Mouse (Mus musculus) heart, embryonic 15.5 days (tissue): ENCODE results near the gene Bag3. TPM values are rescaled to one million over a fixed set of nuclear protein-coding genes. Genes with fewer than 3 reads are reported as not detected.

Source experiments
- ATAC-seq: fragments of 200-750 bp; cut with Nextera tagmentation; replicated peaks from 2 replicates; pipeline ENCODE4 v1.8.0; 2017; ENCODE audit warnings: low read depth, moderate TSS enrichment; ENCODE audit not compliant: insufficient number of reproducible peaks, insufficient read depth, low FRiP score
- H3K27ac ChIP-seq: fragments of 300-500 bp; sonication (generic); 2 replicates; pipeline ENCODE4 v1.5.1; 2015; ENCODE audit warnings: mild to moderate bottlenecking, inconsistent platforms
- H3K27me3 ChIP-seq: fragments of 300-500 bp; sonication (generic); 2 replicates; pipeline ENCODE4 v1.6.1; 2015; ENCODE audit warnings: inconsistent platforms
- H3K36me3 ChIP-seq: fragments of 300-500 bp; sonication (generic); 2 replicates; pipeline ENCODE4 v1.6.1; 2015; ENCODE audit warnings: mild to moderate bottlenecking, inconsistent platforms
- H3K4me1 ChIP-seq: fragments of 300-500 bp; sonication (generic); replicated peaks from 2 replicates; pipeline ENCODE4 v1.6.1; 2015; ENCODE audit warnings: inconsistent platforms
- H3K4me2 ChIP-seq: fragments of 300-500 bp; sonication (generic); 2 replicates; pipeline ENCODE4 v1.6.1; 2015; ENCODE audit warnings: inconsistent platforms, mild to moderate bottlenecking, moderate library complexity
- H3K4me3 ChIP-seq: fragments of 300-500 bp; sonication (generic); 2 replicates; pipeline ENCODE4 v1.5.1; 2015; ENCODE audit warnings: mild to moderate bottlenecking, inconsistent platforms
- H3K9ac ChIP-seq: fragments of 300-500 bp; sonication (generic); 2 replicates; pipeline ENCODE4 v1.6.1; 2015; ENCODE audit warnings: mild to moderate bottlenecking, inconsistent platforms
- H3K9me3 ChIP-seq: fragments of 300-500 bp; sonication (generic); replicated peaks from 2 replicates; pipeline ENCODE4 v1.6.1; 2016; ENCODE audit warnings: inconsistent platforms
- WGBS: fragments of 180-500 bp; shearing (Covaris S2); methylation state at CpG from one replicate; pipeline ENCODE4 v1.1.7; 2015; ENCODE audit warnings: mixed read lengths; 5-methylcytosine and 5-hydroxymethylcytosine counted together
- polyA plus RNA-seq: library from polyadenylated mRNA; unstranded; fragments of >200 nt; fragmentation: Nextera tagmentation; extraction: Ambion mirVana; gene quantifications from 2 replicates; pipeline ENCODE4 v1.2.1, GENCODE M21; 2015

Bag3 gene
- polyA plus RNA-seq, 1 experiment from 2014 or later = 29.0 TPM

- H3K4me2 ChIP-seq = peak overlapping the region; percentile 13; the same call in 1 of the 2 replicates
- WGBS = 39% methylated on average over 4 of the region's 4 CpGs
- peak; percentile 58 for ATAC-seq
- H3K9ac ChIP-seq = no peak overlapping the region
- no peak overlapping the region for H3K4me3 ChIP-seq
- H3K27ac ChIP-seq = peak overlapping the region; percentile 90
- no peaks in the 10 kb centered on the region for H3K27me3 ChIP-seq
- H3K36me3 ChIP-seq = peaks cover 14% of the 10 kb centered on the region; the same call in 1 of the 2 replicates
- H3K4me1 ChIP-seq = peaks cover 98% of the 10 kb centered on the region
- no peaks in the 10 kb centered on the region for H3K9me3 ChIP-seq
These were observed 14.3 kb downstream of the Bag3 start for GRCm38 (mm10) chr7:128537676-128538075.

DNA sequence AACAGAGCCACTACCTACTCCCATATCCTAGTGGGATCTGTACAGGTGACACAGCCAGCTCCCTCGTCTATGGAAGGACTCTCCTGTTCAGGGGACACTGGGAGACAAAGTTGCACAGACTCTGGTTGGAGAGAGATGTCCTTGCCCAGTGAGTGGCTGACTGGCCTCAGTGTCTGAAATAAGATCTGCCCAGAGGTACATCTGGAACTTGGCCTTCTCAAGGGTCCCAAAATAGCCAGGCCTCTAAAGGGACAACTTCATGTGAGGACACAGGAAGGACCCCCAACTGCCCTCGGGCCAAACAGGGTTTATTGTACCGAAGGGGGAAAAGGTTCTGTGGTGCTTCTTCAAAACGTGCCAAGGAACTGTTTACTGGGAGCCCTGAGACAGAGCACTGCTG, 14.8 kb downstream of the Bag3 start:
- H3K9ac ChIP-seq = no peak overlapping the region
- H3K9me3 ChIP-seq = no peaks in the 10 kb centered on the region
- ATAC-seq = no peak; the same call in 1 of the 2 replicates
- peaks cover 19% of the 10 kb centered on the region; the same call in 1 of the 2 replicates for H3K36me3 ChIP-seq
- WGBS = 37% methylated on average over 4 of the region's 4 CpGs
- no peak overlapping the region for H3K4me3 ChIP-seq
- H3K27me3 ChIP-seq = no peaks in the 10 kb centered on the region
- peak overlapping the region; percentile 90 for H3K27ac ChIP-seq
- 0 out of 2 replicates have a peak overlapping the region, but pooled peaks have one; percentile 13 for H3K4me2 ChIP-seq
- peaks cover 98% of the 10 kb centered on the region for H3K4me1 ChIP-seq

DNA sequence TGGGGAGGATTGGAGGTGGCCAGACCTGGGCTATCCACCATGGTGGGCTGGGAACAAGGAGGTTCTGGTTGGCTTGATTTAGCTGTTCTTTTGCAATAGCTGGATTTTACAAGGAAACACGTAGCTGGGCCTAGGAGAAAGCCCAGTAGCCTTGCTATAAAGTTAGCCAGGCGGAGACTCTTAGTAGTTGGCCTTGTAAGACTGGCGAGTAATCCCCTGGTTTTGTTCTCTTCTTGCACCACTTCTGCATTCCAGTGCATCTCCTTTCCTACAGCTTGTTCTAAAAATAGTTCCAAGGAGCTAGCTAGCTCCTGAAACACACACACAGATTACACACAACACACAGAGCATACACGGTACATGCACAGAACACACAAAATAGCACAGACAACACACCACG, 15.4 kb downstream of the Bag3 start:
- Histone ChIP-seq H3K9ac (no peak overlapping the region), H3K36me3 (peaks cover 22% of the 10 kb centered on the region; the same call in 1 of the 2 replicates), H3K27ac (peak overlapping the region; percentile 90), H3K9me3 (no peaks in the 10 kb centered on the region), H3K4me1 (peaks cover 96% of the 10 kb centered on the region), H3K4me2 (0 out of 2 replicates have a peak overlapping the region, but pooled peaks have one; percentile 1), H3K4me3 (no peak overlapping the region), H3K27me3 (no peaks in the 10 kb centered on the region)
- 42% methylated on average over 5 of the region's 5 CpGs for WGBS
- ATAC-seq = no peak

- no peak overlapping the region for H3K4me2 ChIP-seq
These were observed 16.7 kb downstream of the Bag3 start for GRCm38 (mm10) chr7:128540111-128540510.

GRCm38 (mm10) chr7:128540734-128541133, 17.3 kb downstream of the Bag3 start:
- H3K36me3 ChIP-seq = peaks cover 36% of the 10 kb centered on the region
- H3K27me3 ChIP-seq = no peaks in the 10 kb centered on the region
- no peak overlapping the region for H3K4me2 ChIP-seq
- peak overlapping the region; percentile 90 for H3K27ac ChIP-seq
- H3K4me1 ChIP-seq = peaks cover 80% of the 10 kb centered on the region
- WGBS = 77% methylated on average over 16 of the region's 16 CpGs
- H3K9me3 ChIP-seq = no peaks in the 10 kb centered on the region
- no peak overlapping the region for H3K9ac ChIP-seq
- no peak for ATAC-seq
- H3K4me3 ChIP-seq = no peak overlapping the region

More at GRCm38 (mm10) chr7:128540111-128540510, 16.7 kb downstream of the Bag3 start:
- no peaks in the 10 kb centered on the region for H3K27me3 ChIP-seq
- ATAC-seq = no peak
- H3K27ac ChIP-seq = peak overlapping the region; percentile 90
- WGBS = 80% methylated on average over 13 of the region's 13 CpGs
- H3K4me1 ChIP-seq = peaks cover 87% of the 10 kb centered on the region
- no peaks in the 10 kb centered on the region for H3K9me3 ChIP-seq
- H3K9ac ChIP-seq = no peak overlapping the region
- peaks cover 30% of the 10 kb centered on the region for H3K36me3 ChIP-seq
- no peak overlapping the region for H3K4me3 ChIP-seq

DNA sequence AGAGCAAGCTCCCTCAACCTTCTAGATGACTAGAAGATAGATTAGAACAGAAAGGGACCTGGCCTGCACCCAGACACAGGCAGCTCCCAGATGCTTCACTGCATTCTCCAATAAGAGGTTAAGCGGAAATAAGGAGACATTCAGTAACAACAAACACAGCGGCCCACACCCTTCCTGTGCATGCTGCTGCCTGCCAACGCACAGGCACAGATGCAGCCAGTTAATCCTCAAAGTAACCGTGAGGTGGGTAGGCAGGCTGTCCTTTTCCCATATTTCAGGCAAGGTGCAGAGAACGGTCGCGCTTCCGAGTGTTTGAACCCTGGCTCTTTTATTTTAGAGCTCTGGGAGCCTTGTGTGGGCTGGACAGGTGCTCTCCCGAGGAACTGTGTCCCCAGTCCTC, 17.8 kb downstream of the Bag3 start:
- Histone ChIP-seq H3K36me3 (peaks cover 40% of the 10 kb centered on the region), H3K4me3 (no peak overlapping the region), H3K9ac (peak overlapping the region; percentile 18; the same call in 1 of the 2 replicates), H3K9me3 (no peaks in the 10 kb centered on the region), H3K27ac (peak overlapping the region; percentile 90), H3K27me3 (no peaks in the 10 kb centered on the region), H3K4me1 (peaks cover 76% of the 10 kb centered on the region), H3K4me2 (no peak overlapping the region)
- ATAC-seq = no peak
- WGBS = 59% methylated on average over 9 of the region's 9 CpGs

DNA sequence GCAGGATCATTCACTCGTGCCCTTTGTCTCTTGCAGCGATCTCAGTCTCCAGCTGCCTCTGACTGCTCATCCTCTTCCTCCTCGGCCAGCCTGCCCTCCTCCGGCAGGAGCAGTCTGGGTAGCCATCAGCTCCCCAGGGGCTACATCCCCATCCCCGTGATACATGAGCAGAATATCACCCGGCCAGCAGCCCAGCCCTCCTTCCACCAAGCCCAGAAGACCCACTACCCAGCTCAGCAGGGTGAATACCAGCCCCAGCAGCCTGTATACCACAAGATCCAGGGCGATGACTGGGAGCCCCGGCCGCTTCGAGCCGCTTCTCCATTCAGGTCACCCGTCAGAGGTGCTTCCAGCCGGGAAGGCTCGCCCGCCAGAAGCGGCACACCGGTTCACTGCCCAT, 18.4 kb downstream of the Bag3 start:
- whole genome bisulfite sequencing = 79% methylated on average over 17 of the region's 17 CpGs
- no peak overlapping the region for H3K4me3 ChIP-seq
- no peak for ATAC-seq
- H3K9ac ChIP-seq = peak overlapping the region; percentile 18; the same call in 1 of the 2 replicates
- peaks cover 70% of the 10 kb centered on the region for H3K4me1 ChIP-seq
- no peaks in the 10 kb centered on the region for H3K27me3 ChIP-seq
- no peaks in the 10 kb centered on the region for H3K9me3 ChIP-seq
- H3K27ac ChIP-seq = peak overlapping the region; percentile 90
- H3K4me2 ChIP-seq = no peak overlapping the region
- H3K36me3 ChIP-seq = peaks cover 46% of the 10 kb centered on the region

DNA sequence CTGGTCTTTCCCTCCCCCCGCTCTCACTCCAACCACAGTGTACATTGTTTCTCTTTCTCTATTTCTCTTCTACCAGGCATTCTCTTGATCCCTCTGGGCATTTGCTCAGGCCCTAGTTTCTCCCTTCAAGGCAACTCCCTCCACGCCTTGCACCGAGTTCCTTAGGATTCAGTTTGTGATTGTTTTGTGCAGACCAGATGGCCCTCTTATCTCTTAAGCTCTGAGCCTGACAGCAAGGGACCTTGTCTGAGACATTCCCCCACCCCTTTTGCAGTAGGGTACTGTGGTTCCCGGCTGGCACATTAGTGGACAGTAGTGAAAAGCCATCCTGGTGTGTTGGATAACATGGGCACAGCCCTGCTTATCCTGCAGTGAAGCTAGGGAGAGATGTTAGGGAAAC, 19.1 kb downstream of the Bag3 start:
- WGBS = 37% methylated on average over 4 of the region's 4 CpGs
- H3K4me2 ChIP-seq = no peak overlapping the region
- H3K9me3 ChIP-seq = no peaks in the 10 kb centered on the region
- no peak overlapping the region for H3K4me3 ChIP-seq
- no peaks in the 10 kb centered on the region for H3K27me3 ChIP-seq
- no peak for ATAC-seq
- H3K27ac ChIP-seq = peak overlapping the region; percentile 90
- H3K4me1 ChIP-seq = peaks cover 63% of the 10 kb centered on the region
- peaks cover 52% of the 10 kb centered on the region for H3K36me3 ChIP-seq
- H3K9ac ChIP-seq = no peak overlapping the region

DNA sequence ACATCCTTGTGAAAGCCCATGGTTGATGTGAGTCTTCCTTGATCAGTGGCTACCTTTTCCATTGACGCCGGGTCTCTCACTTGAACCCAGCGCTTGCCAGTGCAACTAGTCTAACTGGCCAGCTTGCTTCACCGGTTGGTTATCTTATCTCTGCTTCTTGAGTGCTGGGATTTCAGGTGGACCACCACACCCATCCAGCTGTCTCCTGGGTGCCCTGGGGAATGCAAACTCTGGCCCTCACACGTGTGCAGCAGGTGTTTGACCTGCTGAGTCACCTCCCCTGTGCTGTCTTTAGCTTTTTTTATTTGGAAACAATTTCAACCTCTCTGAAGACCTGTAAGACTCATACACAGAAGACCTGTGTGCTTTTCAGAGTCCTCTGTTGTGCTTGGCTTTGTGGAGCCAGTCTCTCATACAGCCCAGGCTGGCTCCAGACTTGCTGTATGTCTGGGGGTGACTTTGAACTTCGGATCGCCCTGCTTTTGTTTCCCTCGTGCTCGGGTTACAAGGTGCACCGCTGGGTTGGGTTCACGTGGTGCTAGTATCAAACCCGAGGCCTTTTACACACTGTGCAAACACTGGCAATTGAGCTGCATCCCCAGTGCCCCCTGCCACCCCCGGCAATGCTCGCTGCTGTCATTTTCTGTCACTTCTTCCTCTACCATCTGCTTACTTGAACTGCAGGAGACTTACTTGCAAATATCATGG, 19.9 kb downstream of the Bag3 start:
- peaks cover 60% of the 10 kb centered on the region for H3K36me3 ChIP-seq
- WGBS = 71% methylated on average over 14 of the region's 14 CpGs
- ATAC-seq = no peak
- H3K4me1 ChIP-seq = peaks cover 55% of the 10 kb centered on the region
- H3K27ac ChIP-seq = no peak overlapping the region; the same call in 1 of the 2 replicates
- no peak overlapping the region for H3K4me2 ChIP-seq
- H3K9me3 ChIP-seq = no peaks in the 10 kb centered on the region
- no peaks in the 10 kb centered on the region for H3K27me3 ChIP-seq
- H3K4me3 ChIP-seq = no peak overlapping the region
- no peak overlapping the region for H3K9ac ChIP-seq

GRCm38 (mm10) chr7:128543961-128544360, 20.5 kb downstream of the Bag3 start:
- no peak for ATAC-seq
- no peaks in the 10 kb centered on the region for H3K27me3 ChIP-seq
- no peak overlapping the region for H3K4me2 ChIP-seq
- no peak overlapping the region for H3K9ac ChIP-seq
- H3K36me3 ChIP-seq = peaks cover 63% of the 10 kb centered on the region
- WGBS = 77% methylated on average over 3 of the region's 3 CpGs
- no peak overlapping the region for H3K4me3 ChIP-seq
- H3K4me1 ChIP-seq = peaks cover 55% of the 10 kb centered on the region
- H3K9me3 ChIP-seq = no peaks in the 10 kb centered on the region
- peak overlapping the region; percentile 26; the same call in 1 of the 2 replicates for H3K27ac ChIP-seq

- Histone ChIP-seq H3K9me3 (no peaks in the 10 kb centered on the region), H3K27me3 (no peaks in the 10 kb centered on the region), H3K9ac (no peak overlapping the region), H3K36me3 (peaks cover 63% of the 10 kb centered on the region), H3K4me2 (no peak overlapping the region), H3K4me1 (peaks cover 57% of the 10 kb centered on the region), H3K4me3 (no peak overlapping the region), H3K27ac (0 out of 2 replicates have a peak overlapping the region, but pooled peaks have one; percentile 18)
- ATAC-seq = no peak
- 83% methylated on average over 7 of the region's 7 CpGs for WGBS
These were observed 21.3 kb downstream of the Bag3 start for GRCm38 (mm10) chr7:128544566-128545262.
